Mouse (Mus musculus): ENCODE measurements at regions not wholly inside any gene's neighbourhood (a gene's known extent, or its start where the extent isn't known, plus 50 kb on each side); places are given as distances from the start of the nearest gene placed in this dataset.

DNA sequence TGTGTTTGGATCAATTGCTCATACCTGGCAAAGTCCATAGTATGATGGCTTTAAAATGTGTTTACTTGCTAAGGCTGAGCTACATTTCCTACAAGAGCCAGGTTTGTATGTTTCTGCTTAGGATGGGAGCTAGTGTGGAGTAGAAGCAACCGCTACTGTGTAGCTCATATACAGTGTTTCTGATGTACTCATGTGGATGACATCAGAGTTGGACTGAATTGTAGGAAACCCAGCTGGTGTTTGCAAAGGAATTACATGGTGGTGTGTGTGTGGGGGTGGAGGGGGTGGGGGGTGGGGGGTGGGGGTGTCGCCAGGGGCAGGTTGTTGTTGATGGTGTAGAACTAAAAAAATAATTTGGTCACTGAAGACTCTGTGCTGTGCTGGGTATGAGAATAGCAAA lies 208.7 kb upstream of the Tmtc4 start:
- TF ChIP-seq CTCF (IDR thresholded peaks at IDR 0.05; ENCODE audit: low read depth): no peak
- no peak for TF ChIP-seq EP300 (IDR thresholded peaks at IDR 0.05; ENCODE audit: low read depth)

All from heart, postnatal 0 days (tissue).